Mouse (Mus musculus): ENCODE data around the gene Depdc1b. TPM values are rescaled to one million over a fixed set of nuclear protein-coding genes. Genes with fewer than 3 reads are reported as not detected.

The Depdc1b gene
- polyA plus RNA-seq, 1 experiment: 4.3 TPM

DNA sequence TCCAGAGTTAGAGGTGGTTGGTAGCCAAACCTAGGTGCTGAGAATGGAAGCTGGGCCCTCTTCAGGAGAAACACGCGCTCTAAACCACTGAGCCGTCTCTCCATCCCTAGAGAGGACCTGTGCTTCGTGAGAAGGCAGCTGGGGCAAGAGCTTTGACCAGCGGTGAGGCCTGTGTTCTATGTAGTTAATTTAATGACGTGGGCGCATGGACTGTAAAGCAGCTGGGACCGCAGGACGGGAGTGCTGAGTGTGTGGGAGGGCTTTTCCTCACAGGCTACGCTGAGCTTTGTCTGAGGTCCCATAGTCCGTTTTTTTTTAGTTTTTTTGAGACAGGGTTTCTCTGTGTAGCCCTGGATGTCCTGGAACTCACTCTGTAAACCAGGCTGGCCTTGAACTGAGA, 20.1 kb downstream of the Depdc1b start:
- TF ChIP-seq POLR2A (IDR thresholded peaks at IDR 0.05; ENCODE audit: borderline replicate concordance, extremely low read depth, insufficient read depth, insufficient read length, poor library complexity, severe bottlenecking) (no peak), CTCF (IDR thresholded peaks at IDR 0.05; ENCODE audit: borderline replicate concordance, extremely low read depth, insufficient read depth, insufficient read length) (no peak)
- no peak for DNase-seq (ENCODE audit: low read depth)

DNA sequence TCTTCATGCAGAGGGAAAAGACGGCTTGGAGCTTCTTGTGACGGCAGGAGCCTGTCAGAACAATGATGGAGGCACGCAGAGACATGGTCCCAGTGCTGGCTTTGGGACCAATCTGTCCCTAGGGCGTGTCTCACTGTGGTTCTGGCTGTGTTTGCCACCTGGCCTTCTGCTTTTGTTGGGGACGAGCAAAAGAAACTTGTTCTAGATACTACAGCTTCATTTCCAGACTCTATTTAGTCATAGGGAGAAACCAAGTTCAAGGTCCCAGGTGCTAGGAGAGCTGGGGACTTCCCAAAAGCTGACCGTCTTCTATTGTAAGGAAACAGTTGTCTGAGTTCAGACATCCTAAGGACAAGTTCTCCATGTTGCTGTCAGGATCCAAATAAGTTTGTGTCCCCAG, 21.2 kb downstream of the Depdc1b start:
- no peak for DNase-seq (ENCODE audit: low read depth)
- no peak for TF ChIP-seq CTCF (IDR thresholded peaks at IDR 0.05; ENCODE audit: borderline replicate concordance, extremely low read depth, insufficient read depth, insufficient read length)

DNA sequence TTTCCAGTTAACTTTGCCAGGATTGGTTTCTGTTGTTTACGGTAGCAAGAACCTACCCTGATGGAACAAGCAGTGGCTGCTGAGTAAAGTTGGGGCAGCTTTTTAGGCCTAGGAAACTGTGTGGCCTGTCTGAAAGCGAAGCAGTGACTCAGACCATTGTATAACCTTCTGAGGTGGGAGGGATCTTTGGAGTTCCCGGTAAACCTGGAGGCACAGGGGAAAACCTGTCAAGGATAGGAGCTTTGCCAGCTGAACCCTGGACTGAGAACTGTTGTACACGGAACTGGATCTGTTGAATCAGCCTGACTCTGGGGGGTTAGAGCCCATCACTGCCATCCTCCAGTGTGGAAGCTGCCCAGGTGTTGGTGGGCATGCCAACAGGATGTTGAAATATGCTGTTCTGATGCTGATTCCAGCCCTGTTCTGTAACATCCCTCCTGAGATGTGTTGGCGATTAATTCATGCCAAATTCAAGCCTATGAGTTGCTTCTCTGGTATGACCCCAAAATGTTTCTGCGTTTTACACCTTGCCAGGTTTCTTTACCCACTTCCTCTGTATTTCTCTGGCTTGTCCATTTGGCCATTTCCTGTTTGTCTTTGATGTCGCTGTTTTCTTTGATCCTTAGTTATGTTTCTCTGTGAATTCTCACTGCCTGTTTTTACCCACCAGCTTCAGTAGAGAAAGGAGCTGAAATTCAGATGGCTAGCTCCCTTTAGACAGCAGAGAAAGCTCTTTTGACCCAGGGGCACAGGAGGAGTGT, 22.1 kb downstream of the Depdc1b start:
- DNase-seq (ENCODE audit: low read depth): no peak
- no peak for TF ChIP-seq POLR2A (IDR thresholded peaks at IDR 0.05; ENCODE audit: borderline replicate concordance, extremely low read depth, insufficient read depth, insufficient read length, poor library complexity, severe bottlenecking)
- TF ChIP-seq CTCF (IDR thresholded peaks at IDR 0.05; ENCODE audit: borderline replicate concordance, extremely low read depth, insufficient read depth, insufficient read length): no peak

DNA sequence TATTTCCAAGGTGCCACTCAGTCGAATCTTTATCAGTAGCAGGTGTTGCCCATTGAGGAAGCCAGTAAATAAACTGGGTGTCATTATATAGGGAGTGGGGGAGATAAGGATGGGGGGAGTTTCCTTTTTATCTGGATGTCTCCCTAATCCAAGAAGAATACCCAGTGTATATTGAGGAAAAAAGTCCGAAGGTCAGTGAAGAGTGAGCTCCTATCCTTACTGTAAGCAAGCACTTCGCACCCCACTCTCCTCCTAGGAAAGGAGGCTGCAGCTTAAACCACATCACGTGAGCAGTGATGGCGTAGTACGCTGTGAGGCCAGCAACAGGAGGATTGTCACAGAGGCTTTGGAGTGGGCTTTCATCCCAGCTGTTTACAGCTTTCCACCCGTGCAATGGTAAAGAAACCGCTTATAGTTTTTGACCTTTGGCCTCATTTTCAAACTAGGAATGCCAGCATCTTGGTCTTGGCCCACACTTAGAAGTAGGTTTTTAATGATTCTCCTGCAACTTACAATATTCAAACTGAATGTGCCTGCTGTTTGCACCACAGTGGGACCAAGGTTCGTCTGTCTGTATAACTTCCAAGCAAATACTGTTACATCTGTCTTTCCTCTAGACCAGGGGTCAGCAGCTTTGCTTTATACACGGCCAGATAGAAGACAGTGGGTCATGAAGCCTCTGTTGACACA, 23.9 kb downstream of the Depdc1b start:
- DNase-seq (ENCODE audit: low read depth): no peak
- TF ChIP-seq POLR2A (IDR thresholded peaks at IDR 0.05; ENCODE audit: borderline replicate concordance, extremely low read depth, insufficient read depth, insufficient read length, poor library complexity, severe bottlenecking): no peak
- no peak for TF ChIP-seq CTCF (IDR thresholded peaks at IDR 0.05; ENCODE audit: borderline replicate concordance, extremely low read depth, insufficient read depth, insufficient read length)

DNA sequence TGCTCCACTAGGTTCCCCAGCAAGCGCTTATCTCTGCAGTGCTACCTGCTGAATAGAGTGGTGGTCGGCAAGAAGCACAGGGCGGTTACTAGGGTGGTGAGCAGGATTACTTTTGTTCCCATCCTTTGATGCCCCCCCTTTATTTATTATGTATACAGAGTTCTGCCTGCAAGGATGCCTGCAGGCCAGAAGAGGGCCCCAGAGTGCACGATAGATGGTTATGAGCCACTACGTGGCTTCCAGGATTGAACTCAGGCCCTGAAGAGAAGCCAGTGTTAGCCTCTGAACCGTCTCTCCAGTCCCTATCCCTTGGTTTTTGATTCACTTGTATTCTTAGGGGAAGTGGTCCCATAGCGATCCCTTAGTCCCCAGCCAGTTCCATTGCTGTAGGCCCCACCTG, 25.5 kb downstream of the Depdc1b start:
- DNase-seq (ENCODE audit: low read depth): no peak
- no peak for TF ChIP-seq POLR2A (IDR thresholded peaks at IDR 0.05; ENCODE audit: borderline replicate concordance, extremely low read depth, insufficient read depth, insufficient read length, poor library complexity, severe bottlenecking)
- peak; percentile 34; the same call in 1 of the 2 replicates for TF ChIP-seq CTCF (IDR thresholded peaks at IDR 0.05; ENCODE audit: borderline replicate concordance, extremely low read depth, insufficient read depth, insufficient read length)

DNA sequence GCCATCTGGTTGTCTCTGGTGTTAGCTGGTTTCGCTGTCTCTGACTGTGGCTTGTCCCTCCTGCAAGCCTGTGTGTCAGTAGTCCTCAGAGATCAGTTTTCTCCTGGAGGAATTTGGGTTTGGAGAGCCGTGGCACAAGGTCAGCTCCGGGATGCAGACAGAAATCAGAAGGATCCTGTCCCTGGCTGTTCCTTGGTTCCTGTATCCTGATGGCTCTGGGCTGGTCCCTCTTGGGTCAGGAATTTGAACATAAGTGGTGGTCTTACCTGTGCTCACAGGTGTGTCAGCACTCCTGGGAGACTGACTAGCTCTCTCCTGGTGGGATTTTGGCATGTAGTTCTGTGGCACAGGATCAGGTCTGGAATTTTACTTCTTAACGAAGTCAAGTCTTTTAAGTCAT, 29.6 kb downstream of the Depdc1b start:
- DNase-seq (ENCODE audit: low read depth): no peak
- TF ChIP-seq CTCF (IDR thresholded peaks at IDR 0.05; ENCODE audit: borderline replicate concordance, extremely low read depth, insufficient read depth, insufficient read length): no peak
- TF ChIP-seq POLR2A (IDR thresholded peaks at IDR 0.05; ENCODE audit: borderline replicate concordance, extremely low read depth, insufficient read depth, insufficient read length, poor library complexity, severe bottlenecking): no peak

DNA sequence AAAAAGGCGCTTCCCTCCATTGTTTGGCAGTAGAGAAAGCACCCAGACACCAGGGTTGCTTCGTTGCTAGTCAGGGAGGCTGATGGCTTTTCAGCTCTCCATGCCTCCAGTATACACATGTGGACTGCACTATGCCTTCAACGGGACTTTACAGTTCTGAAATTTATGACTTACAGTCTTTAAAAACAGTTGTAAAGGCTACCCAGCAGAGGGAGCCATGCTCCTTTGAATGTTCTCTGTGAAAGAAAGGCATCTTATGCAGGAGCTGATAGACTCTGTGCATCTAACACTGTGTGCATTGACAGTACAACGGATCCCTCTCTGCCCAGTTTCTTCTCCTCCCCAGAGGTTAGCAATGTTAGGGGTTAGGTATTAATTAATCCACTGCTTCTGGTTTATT, 30.9 kb downstream of the Depdc1b start:
- DNase-seq (ENCODE audit: low read depth): peak; percentile 90
- TF ChIP-seq CTCF (IDR thresholded peaks at IDR 0.05; ENCODE audit: borderline replicate concordance, extremely low read depth, insufficient read depth, insufficient read length): peak; percentile 56; the same call in 1 of the 2 replicates
- TF ChIP-seq POLR2A (IDR thresholded peaks at IDR 0.05; ENCODE audit: borderline replicate concordance, extremely low read depth, insufficient read depth, insufficient read length, poor library complexity, severe bottlenecking): no peak

DNA sequence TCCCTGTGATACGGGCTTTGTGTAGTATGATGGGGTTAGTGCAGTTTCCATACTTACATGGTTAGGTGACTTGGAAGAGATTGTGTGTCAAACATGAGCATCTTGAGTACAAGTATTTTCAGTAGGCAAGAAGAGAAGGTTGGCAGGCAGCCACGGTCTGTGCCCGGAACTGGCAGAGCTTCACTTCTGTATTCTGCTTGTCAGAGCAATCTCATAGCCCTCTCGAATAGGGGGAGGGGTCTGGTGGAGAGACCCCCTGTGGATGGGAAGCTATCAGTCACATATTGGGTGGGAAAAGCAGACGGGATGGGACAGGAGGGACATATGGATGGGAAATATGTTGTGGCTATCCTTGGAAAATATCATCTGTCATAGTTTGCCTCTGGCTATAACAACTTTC, 33.5 kb downstream of the Depdc1b start:
- peak; percentile 86 for DNase-seq (ENCODE audit: low read depth)
- TF ChIP-seq POLR2A (IDR thresholded peaks at IDR 0.05; ENCODE audit: borderline replicate concordance, extremely low read depth, insufficient read depth, insufficient read length, poor library complexity, severe bottlenecking) (no peak), CTCF (IDR thresholded peaks at IDR 0.05; ENCODE audit: borderline replicate concordance, extremely low read depth, insufficient read depth, insufficient read length) (no peak)

DNA sequence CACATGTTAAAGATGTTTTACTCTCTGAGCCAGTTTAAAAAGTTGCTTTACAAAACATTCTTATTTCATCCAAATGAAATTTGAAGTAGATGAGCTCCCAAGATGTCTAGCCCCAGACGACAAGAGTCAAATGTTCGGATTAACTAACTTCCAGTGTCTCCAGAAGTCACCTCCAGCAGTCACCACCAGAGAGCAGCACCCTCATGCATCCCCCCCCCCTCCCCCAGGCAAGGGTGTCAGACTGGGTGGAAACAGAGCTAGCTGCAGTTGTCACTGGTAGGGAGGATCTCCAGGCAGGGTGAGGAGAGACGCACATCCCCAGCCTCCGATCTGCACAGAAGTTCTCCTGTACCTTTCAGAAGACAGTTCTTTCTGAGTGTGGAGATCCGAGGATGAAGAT, 37.6 kb downstream of the Depdc1b start:
- DNase-seq (ENCODE audit: low read depth): no peak
- TF ChIP-seq CTCF (IDR thresholded peaks at IDR 0.05; ENCODE audit: borderline replicate concordance, extremely low read depth, insufficient read depth, insufficient read length): peak; percentile 30; the same call in 1 of the 2 replicates
- no peak for TF ChIP-seq POLR2A (IDR thresholded peaks at IDR 0.05; ENCODE audit: borderline replicate concordance, extremely low read depth, insufficient read depth, insufficient read length, poor library complexity, severe bottlenecking)

DNA sequence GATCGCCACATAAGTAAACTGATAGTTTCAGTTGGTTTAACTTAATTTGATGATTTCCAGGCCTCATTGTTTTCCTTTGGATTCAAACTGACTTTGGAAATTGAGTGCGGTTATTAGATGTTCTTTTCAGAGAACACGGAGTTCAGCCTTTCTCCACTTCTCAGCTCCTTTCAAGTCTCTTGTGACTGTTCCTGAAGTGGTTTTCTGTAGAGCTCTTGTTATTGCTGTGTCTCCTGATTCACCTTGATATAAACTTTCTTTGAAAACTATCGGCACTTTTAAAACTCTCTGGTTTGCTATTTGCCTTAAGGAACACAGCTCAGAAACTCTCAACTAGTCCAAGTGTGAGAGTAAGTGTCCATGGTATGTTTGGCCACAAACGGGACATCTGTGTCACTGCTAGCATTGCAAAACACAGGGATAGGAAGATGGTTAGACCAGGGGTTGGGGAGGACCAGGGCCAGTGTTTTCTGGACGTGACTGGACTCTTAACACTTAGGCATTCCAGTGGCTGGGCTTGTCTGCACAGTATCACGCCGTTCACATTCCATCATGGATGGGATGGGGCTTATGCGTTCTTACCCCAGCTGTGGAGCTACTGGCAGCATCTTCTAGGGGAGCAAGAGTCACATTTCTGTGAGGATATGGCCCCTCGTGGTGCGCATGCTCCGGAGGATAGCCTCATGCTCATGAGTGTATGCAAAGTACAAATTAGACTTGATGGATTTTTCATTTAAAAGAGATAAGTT, 38.8 kb downstream of the Depdc1b start:
- TF ChIP-seq POLR2A (IDR thresholded peaks at IDR 0.05; ENCODE audit: borderline replicate concordance, extremely low read depth, insufficient read depth, insufficient read length, poor library complexity, severe bottlenecking) (no peak), CTCF (IDR thresholded peaks at IDR 0.05; ENCODE audit: borderline replicate concordance, extremely low read depth, insufficient read depth, insufficient read length) (no peak)
- DNase-seq (ENCODE audit: low read depth): no peak

DNA sequence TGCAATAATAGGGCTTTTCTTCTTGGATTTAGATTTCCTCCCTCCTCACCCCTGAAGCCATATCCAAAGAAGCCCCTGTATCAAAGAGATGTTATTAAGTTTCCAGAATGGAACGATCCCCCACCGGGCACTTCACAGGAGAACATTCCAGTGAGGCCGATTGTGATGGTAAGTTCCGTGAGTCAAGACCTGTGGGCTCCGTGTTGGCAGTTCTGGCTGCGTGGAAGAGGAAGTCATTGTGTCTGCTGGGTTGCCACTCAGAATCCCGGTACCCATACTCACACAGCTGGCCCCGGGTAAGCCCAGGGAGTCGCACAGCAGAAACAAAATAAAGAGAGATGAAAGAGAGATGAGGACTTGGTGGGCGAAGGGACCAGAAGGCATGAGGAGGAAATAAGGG, 41.2 kb downstream of the Depdc1b start:
- TF ChIP-seq POLR2A (IDR thresholded peaks at IDR 0.05; ENCODE audit: borderline replicate concordance, extremely low read depth, insufficient read depth, insufficient read length, poor library complexity, severe bottlenecking) (no peak), CTCF (IDR thresholded peaks at IDR 0.05; ENCODE audit: borderline replicate concordance, extremely low read depth, insufficient read depth, insufficient read length) (no peak)
- peak; percentile 49 for DNase-seq (ENCODE audit: low read depth)
